Mouse (Mus musculus): ENCODE data around the gene Gm43064. TPM values are rescaled to one million over a fixed set of nuclear protein-coding genes. Genes with fewer than 3 reads are reported as not detected.
"Not testable (repeated sequence)": the region's sequence is repeated elsewhere in the genome, so short reads cannot be mapped to it uniquely, and the experiment has no call there.

Gm43064 gene
- total RNA-seq, 2 experiments from 2014 or later, result 0.74 to 0.75 TPM

- no peak for DNase-seq (ENCODE audit: low spot score in 2 of 2)
Measured at GRCm38 (mm10) chr3:103799507-103799906, 9.9 kb upstream of the Gm43064 start.

- peak; percentile 41 to 47 for DNase-seq (ENCODE audit: low spot score in 2 of 2)
Measured at GRCm38 (mm10) chr3:103801631-103802531, 7.5 kb upstream of the Gm43064 start.

- DNase-seq (ENCODE audit: low spot score in 2 of 2), result no peak
Measured at GRCm38 (mm10) chr3:103802861-103803260, 6.5 kb upstream of the Gm43064 start.

GRCm38 (mm10) chr3:103805671-103806070, 3.7 kb upstream of the Gm43064 start:
- no peak for DNase-seq (ENCODE audit: low spot score in 2 of 2)

- no peak for DNase-seq (ENCODE audit: low spot score in 2 of 2)
Measured at GRCm38 (mm10) chr3:103809799-103810150, 402 bp downstream of the Gm43064 start.

- no peak for DNase-seq (ENCODE audit: low spot score in 2 of 2)
Measured at GRCm38 (mm10) chr3:103810967-103811366, 1.6 kb downstream of the Gm43064 start.

- no peak for DNase-seq (ENCODE audit: low spot score in 2 of 2)
Measured at GRCm38 (mm10) chr3:103827548-103827947, 18.2 kb downstream of the Gm43064 start.

- no peak for DNase-seq (ENCODE audit: low spot score in 2 of 2)
Measured at GRCm38 (mm10) chr3:103829036-103829435, 19.7 kb downstream of the Gm43064 start.

GRCm38 (mm10) chr3:103830681-103831080, 21.3 kb downstream of the Gm43064 start:
- not testable (repeated sequence) for DNase-seq (ENCODE audit: low spot score in 2 of 2)

GRCm38 (mm10) chr3:103831146-103831545, 21.8 kb downstream of the Gm43064 start:
- no peak for DNase-seq (ENCODE audit: low spot score in 2 of 2)

GRCm38 (mm10) chr3:103832426-103832825, 23.1 kb downstream of the Gm43064 start, which contains the start of gene Bcl2l15:
Gene Bcl2l15 (plus strand): TSS chr3:103832601.
- no peak for DNase-seq (ENCODE audit: low spot score in 2 of 2)

- no peak for DNase-seq (ENCODE audit: low spot score in 2 of 2)
Measured at GRCm38 (mm10) chr3:103834001-103834400, 24.6 kb downstream of the Gm43064 start.

- DNase-seq (ENCODE audit: low spot score in 2 of 2), result no peak
Measured at GRCm38 (mm10) chr3:103835272-103835950, 26.0 kb downstream of the Gm43064 start.

GRCm38 (mm10) chr3:103835951-103836310, 26.6 kb downstream of the Gm43064 start:
- DNase-seq (ENCODE audit: low spot score in 2 of 2), result no peak

GRCm38 (mm10) chr3:103836453-103836852, 27.1 kb downstream of the Gm43064 start:
- DNase-seq (ENCODE audit: low spot score in 2 of 2), result no peak

- no peak for DNase-seq (ENCODE audit: low spot score in 2 of 2)
Measured at GRCm38 (mm10) chr3:103839711-103840110, 30.3 kb downstream of the Gm43064 start.

- DNase-seq (ENCODE audit: low spot score in 2 of 2), result not testable (repeated sequence)
Measured at GRCm38 (mm10) chr3:103840195-103840594, 30.8 kb downstream of the Gm43064 start.

- DNase-seq (ENCODE audit: low spot score in 2 of 2), result not testable (repeated sequence)
Measured at GRCm38 (mm10) chr3:103840946-103841345, 31.6 kb downstream of the Gm43064 start.

- DNase-seq (ENCODE audit: low spot score in 2 of 2), result no peak
Measured at GRCm38 (mm10) chr3:103850644-103851363, 41.4 kb downstream of the Gm43064 start.

GRCm38 (mm10) chr3:103851481-103851880, 42.1 kb downstream of the Gm43064 start:
- DNase-seq (ENCODE audit: low spot score in 2 of 2), result no peak

- DNase-seq (ENCODE audit: low spot score in 2 of 2), result no peak
Measured at GRCm38 (mm10) chr3:103851882-103852281, 42.5 kb downstream of the Gm43064 start.
